Mouse (Mus musculus) spleen, postnatal 10 days (tissue): ENCODE data around the gene Aplp2.

Experiments
- DNase-seq, 2 experiments: peaks; one replicate each; pipeline ENCODE4 v3.0.0; 2021 to 2022; ENCODE audit warnings: low spot score in 2 of 2

Gene Aplp2

GRCm38 (mm10) chr9:31126079-31126478, 85.5 kb downstream of the Aplp2 start:
- no peak for DNase-seq

DNA sequence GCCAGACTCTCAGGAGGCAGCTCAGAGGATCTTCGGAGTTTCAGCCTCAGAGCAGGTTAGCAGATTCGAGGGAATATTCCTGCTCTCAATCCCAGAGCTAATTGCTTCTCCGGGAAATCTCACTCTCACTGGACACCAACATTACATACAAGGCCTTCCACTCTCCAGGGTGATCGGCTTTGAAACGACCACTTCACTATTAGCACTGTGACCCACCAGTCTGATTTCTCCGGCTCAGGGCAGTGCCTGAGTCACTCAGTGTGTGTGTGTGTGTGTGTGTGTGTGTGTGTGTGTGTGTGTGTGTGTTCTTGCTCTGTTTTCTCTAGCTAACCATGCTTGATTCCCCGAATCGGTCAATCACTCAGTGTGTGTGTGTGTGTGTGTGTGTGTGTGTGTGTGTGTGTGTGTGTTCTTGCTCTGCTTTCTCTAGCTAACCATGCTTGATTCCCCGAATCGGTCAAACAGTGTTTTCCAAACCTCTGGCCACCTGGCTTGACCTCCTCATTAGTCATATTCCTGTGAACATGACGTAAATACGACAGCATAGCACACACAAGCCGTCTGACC, 89.1 kb downstream of the Aplp2 start:
- no peak for DNase-seq

- DNase-seq = no peak
Observed at GRCm38 (mm10) chr9:31120533-31120915, 91.1 kb downstream of the Aplp2 start.

DNA sequence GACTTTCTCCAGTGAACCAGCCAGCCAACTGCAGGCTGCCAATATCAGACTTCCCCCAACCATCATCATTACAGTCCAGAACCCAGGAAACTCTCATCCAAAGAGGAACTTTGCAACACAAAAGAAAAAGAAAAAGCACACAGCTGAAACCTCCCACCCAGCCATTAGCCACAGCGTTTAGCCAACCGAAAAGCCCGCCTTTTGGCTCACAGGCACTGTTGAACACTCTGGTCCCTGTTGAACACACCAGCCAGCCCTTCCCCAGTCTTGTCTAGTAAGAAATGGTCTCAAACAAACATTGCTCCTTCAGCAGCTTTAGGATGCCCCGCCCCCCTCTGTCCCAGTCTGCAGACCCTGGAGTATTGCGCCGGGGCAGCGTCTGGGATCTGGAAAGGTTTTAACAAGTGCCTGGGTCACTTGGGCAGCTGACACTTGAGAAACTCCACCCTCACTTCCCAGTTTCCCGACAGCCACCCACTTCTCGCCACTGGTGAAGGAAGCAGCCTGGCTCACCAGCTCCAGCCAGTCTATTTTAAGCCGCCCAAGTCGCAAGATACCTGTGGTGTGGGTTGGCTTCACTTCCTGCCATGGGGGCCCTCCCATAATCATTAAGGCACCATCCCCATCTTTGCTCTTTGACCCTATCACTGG, 91.6 kb downstream of the Aplp2 start:
- DNase-seq = no peak

- no peak for DNase-seq
Observed at GRCm38 (mm10) chr9:31119405-31119804, 92.2 kb downstream of the Aplp2 start.

DNA sequence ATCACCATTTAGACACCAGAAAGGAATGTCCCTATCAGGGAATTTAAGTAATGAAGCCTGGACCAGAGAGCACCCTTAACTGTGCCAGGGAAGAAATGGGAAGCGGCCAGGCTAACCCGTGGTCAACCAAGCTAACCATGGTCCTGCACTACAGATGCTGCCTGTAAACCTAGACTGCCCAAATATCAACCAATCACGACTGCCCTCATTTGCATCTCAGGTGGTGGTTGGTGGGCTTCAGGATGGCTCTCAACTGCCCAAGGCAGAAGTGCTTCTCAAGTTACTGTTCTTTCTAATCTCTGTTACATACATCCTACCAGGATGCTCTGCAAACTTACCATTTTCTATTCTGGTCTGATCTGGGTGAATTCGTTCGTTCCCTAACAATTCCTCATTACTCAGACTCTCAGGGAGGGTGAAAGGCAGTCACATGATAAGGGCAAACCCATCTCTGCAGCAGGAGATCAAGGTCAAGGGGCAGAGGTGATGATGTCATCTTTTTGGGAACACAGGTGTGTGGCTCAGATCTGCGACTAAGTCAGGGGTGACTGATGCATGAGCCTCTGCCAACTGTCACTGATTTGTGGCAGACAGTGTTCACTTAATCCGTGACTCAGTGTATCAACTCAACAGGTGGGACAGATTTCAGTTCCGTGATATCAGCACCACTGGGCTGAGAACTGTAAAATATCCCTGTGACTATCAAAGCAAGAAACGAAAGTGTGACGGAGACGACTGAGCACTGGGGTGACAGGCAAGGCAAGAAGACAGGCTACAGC, 92.9 kb downstream of the Aplp2 start:
- no peak for DNase-seq

GRCm38 (mm10) chr9:31117488-31117887, 94.1 kb downstream of the Aplp2 start:
- no peak for DNase-seq

- DNase-seq = no peak
Observed at GRCm38 (mm10) chr9:31117088-31117487, 94.5 kb downstream of the Aplp2 start.

DNA sequence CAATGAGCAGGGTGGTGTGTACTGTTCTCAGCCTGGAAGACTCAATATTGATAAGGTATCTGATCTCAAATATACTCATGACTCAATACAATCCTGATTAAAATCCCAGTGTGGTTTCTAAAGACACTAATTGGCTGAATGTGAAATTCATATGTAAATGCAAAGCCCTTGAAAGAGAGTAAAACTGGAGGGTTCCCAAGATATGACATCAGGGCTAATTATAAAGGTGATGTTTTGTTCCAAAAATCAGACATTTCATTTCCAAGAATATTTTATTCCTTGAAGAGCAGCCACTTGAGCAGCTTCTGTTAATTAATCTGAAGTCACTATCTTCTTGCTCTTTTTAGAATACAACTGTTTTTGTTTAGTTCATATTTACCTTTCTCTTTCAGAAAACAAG, 96.0 kb downstream of the Aplp2 start:
- DNase-seq = no peak

DNA sequence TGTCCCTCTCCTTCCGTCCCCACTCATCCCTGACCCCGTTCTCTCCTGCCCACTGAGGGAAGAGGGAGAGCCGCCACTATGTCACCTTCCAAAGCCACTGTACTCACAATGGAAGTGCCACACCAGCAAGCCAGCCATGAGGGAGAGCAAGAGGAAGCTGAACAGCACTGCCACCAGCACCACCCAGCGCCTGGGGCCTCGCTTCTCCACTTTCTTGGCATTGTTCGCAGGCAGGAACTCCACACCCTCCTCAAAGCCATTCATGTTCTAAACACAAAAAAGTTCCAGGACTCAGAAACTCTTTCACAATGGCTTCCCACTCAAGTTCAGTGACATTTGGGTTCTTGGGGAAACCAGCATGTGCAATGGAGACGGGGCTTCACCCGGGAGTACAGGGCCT, 103.2 kb downstream of the Aplp2 start:
- no peak for DNase-seq
